Mouse (Mus musculus) intestine, postnatal 0 days (tissue): ENCODE data around the gene Il2rb. TPM values are rescaled to one million over a fixed set of nuclear protein-coding genes. Genes with fewer than 3 reads are reported as not detected.

Experiments used
- ATAC-seq: fragments of 200-750 bp; cut with Nextera tagmentation; 2 replicates; pipeline ENCODE4 v1.8.0; 2017; ENCODE audit warnings: mild to moderate bottlenecking, moderate TSS enrichment, moderate library complexity
- H3K27ac ChIP-seq: fragments of 300-500 bp; sonication (generic); 2 replicates; pipeline ENCODE4 v1.5.1; 2014; ENCODE audit warnings: mild to moderate bottlenecking, low read depth, low read length, moderate library complexity
- H3K27me3 ChIP-seq: fragments of 300-500 bp; sonication (generic); replicated peaks from 2 replicates; pipeline ENCODE4 v1.6.1; 2014; ENCODE audit warnings: low read length, mixed read lengths; ENCODE audit not compliant: control insufficient read depth, insufficient read depth
- H3K36me3 ChIP-seq: fragments of 300-500 bp; sonication (generic); 2 replicates; pipeline ENCODE4 v1.6.1; 2014; ENCODE audit warnings: mild to moderate bottlenecking, moderate library complexity; ENCODE audit not compliant: control insufficient read depth, insufficient read depth
- H3K4me1 ChIP-seq: fragments of 300-500 bp; sonication (generic); replicated peaks from 2 replicates; pipeline ENCODE4 v1.6.1; 2014; ENCODE audit warnings: antibody characterized with exemption, low read length, mixed read lengths; ENCODE audit not compliant: control insufficient read depth, insufficient read depth
- H3K4me2 ChIP-seq: fragments of 300-500 bp; sonication (generic); replicated peaks from 2 replicates; pipeline ENCODE4 v1.6.1; 2014; ENCODE audit warnings: low read depth, mild to moderate bottlenecking, moderate library complexity
- H3K4me3 ChIP-seq: fragments of 300-500 bp; sonication (generic); 2 replicates; pipeline ENCODE4 v1.5.1; 2014; ENCODE audit warnings: low read depth, low read length
- H3K9ac ChIP-seq: fragments of 300-500 bp; sonication (generic); 2 replicates; pipeline ENCODE4 v1.6.1; 2014; ENCODE audit warnings: mild to moderate bottlenecking, low read depth, low read length
- H3K9me3 ChIP-seq: fragments of 300-500 bp; sonication (generic); 2 replicates; pipeline ENCODE4 v1.6.1; 2016; ENCODE audit warnings: mixed run types; ENCODE audit not compliant: control insufficient read depth
- CTCF ChIP-seq: sonication (generic); IDR thresholded peaks from 2 replicates; pipeline ENCODE4 v1.5.1; 2016; ENCODE audit warnings: low read depth, mild to moderate bottlenecking, control low read depth, antibody characterized with exemption, moderate library complexity
- WGBS: fragments of 180-500 bp; shearing (Covaris S2); extraction: QIAGEN DNeasy Blood & Tissue Kit; methylation state at CpG from one replicate; pipeline ENCODE4 v1.1.7; 2014; 5-methylcytosine and 5-hydroxymethylcytosine counted together
- polyA plus RNA-seq: library from polyadenylated mRNA; unstranded; fragments of >200 nt; fragmentation: Nextera tagmentation; extraction: Ambion mirVana; gene quantifications from 2 replicates; pipeline ENCODE4 v1.2.1, GENCODE M21; 2015

Gene Il2rb
- polyA plus RNA-seq, 1 experiment from 2014 or later, result 0.63 TPM

DNA sequence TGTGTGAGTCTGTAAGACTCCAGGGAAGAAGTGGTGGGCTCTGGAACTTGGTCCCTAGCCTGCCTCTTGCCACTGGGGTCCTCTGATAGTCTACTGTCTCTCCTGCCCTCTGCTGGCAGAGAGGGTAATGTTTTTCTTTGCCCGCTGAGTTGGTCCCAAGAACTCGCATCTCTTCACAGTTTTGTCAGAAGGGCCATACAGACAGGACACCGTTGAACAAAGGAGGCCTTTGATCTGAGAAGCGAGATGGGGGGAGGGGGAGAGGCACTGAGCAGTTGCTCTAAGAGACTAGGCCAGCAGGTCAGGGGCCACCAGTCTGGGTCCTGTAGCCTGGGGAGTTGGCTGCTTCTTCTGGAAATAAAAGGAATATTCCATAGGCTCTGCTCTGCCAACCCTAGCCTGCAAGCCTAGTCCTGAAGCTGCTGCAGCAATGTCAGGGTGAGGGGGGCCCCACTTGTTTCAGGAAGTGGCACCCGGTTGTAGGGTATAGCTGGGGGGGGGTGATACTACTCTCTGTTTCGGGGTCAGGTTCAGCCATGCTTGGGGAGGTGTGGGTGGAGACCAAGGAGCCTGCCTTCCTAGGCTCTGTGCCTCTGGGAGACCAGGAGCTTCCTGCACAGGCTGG lies 60.1 kb downstream of the Il2rb start:
- Histone ChIP-seq H3K9me3 (no peaks in the 10 kb centered on the region), H3K4me2 (no peak overlapping the region), H3K27ac (no peak overlapping the region), H3K36me3 (peaks cover 4% of the 10 kb centered on the region; the same call in 1 of the 2 replicates), H3K27me3 (peaks cover 26% of the 10 kb centered on the region), H3K9ac (no peak overlapping the region), H3K4me3 (no peak overlapping the region), H3K4me1 (no peaks in the 10 kb centered on the region; the same call in 1 of the 2 replicates)
- TF ChIP-seq CTCF, result peak; percentile 73
- ATAC-seq, result no peak
- WGBS, result 41% methylated on average over 6 of the region's 6 CpGs

DNA sequence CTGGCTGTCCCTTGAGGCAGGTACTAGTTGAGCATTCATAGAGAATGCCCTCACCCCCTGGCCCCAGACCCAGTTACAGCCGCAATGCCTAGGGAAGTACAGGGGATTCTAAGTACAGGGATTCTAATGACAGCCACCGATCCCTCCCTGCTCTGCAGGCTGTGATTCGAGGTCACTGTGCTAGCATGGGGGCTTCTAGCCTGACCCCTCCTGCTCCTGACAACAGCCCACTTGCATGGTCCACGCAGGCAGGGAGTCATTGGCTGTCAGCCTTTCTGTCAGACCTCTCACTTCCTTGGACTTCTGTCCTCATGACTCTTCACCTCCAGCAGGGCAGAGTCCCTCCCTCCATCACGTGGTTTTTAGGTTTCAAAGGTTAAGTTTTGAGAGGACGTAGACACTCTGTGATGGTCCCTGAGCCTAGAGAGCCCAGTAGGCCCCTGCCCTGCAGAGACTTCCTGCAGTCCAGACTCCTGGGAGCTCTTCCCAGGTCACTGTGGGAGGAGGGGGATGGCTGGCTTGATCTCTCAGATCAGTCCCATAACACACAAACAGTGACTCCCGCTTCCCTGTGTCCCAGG lies 63.4 kb downstream of the Il2rb start:
- Histone ChIP-seq H3K9ac (no peak overlapping the region), H3K4me1 (no peaks in the 10 kb centered on the region), H3K27me3 (peaks cover 39% of the 10 kb centered on the region), H3K36me3 (peaks cover 4% of the 10 kb centered on the region; the same call in 1 of the 2 replicates), H3K27ac (peak overlapping the region; percentile 21; the same call in 1 of the 2 replicates), H3K9me3 (no peaks in the 10 kb centered on the region), H3K4me2 (no peak overlapping the region), H3K4me3 (no peak overlapping the region)
- 66% methylated on average over 7 of the region's 7 CpGs for WGBS
- peak; percentile 75 for ATAC-seq
- TF ChIP-seq CTCF, result no peak

DNA sequence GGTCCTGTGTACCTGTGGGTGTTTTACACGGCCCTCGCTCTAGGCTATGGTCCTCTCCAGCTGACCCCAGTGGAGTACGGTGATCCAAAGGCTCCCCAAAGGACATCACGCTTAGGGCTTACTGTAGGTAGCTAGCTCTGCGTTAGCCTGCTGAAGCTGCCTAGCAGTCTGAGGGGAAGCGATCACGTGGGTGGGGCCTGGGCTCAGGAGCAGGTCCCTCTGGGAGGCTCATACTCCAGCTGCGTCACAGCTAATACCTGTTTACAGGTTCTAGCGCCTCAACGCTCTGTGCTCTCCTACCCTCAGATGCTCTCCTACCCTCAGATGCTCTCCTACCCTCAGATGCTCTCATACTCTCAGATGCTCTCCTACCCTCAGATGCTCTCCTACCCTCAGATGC lies 64.2 kb downstream of the Il2rb start:
- H3K4me1 ChIP-seq, result no peaks in the 10 kb centered on the region
- H3K27me3 ChIP-seq, result peaks cover 35% of the 10 kb centered on the region

DNA sequence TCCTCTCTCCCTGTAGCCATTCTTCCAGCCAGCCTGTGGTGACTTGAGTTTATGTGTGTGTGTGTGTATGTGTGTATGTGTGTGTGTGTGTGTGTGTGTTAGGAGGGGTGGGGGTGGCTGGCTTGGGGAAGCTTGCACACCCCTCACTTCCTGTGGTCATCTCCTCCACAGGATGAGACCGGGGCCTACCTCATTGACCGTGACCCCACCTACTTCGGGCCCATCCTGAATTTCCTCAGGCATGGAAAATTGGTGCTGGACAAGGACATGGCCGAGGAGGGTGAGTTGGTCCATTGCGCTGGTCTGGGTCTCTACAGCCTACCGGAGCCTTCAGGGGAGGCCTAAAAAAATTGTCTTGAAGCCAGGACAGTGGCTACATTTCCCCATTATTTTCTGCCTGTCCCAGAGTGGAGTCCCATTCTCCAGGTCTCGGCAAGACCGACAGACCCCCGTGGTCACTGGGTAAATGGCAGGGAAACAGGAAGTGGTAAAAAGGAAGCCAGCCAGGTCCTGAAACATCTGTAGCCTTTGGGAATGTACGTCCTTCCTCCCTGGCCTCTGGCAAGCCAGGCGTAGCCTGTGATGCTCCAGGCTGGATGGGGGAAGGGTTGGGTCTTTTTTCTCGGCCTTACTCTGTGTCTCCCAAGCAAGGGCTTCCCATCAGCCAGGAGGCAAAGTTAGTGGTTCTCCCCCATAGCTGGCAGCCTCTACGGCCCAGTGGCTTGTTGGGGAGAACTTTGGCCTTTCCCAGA lies 65.0 kb downstream of the Il2rb start:
- no peak for ATAC-seq
- no peaks in the 10 kb centered on the region for H3K4me1 ChIP-seq
- H3K4me3 ChIP-seq, result no peak overlapping the region
- WGBS, result 79% methylated on average over 13 of the region's 13 CpGs
- peaks cover 34% of the 10 kb centered on the region for H3K27me3 ChIP-seq
- peak overlapping the region; percentile 37 for H3K27ac ChIP-seq
- TF ChIP-seq CTCF, result no peak
- H3K9ac ChIP-seq, result no peak overlapping the region
- H3K9me3 ChIP-seq, result no peaks in the 10 kb centered on the region
- peak overlapping the region; percentile 59; the same call in 1 of the 2 replicates for H3K4me2 ChIP-seq
- peaks cover 4% of the 10 kb centered on the region; the same call in 1 of the 2 replicates for H3K36me3 ChIP-seq

More for the DNA sequence above, 64.2 kb downstream of the Il2rb start:
- H3K9ac ChIP-seq, result no peak overlapping the region
- H3K9me3 ChIP-seq, result no peaks in the 10 kb centered on the region
- TF ChIP-seq CTCF, result no peak
- ATAC-seq, result no peak
- 86% methylated on average over 10 of the region's 10 CpGs for WGBS
- no peak overlapping the region for H3K4me3 ChIP-seq
- H3K36me3 ChIP-seq, result peaks cover 4% of the 10 kb centered on the region; the same call in 1 of the 2 replicates
- H3K4me2 ChIP-seq, result no peak overlapping the region
- H3K27ac ChIP-seq, result no peak overlapping the region

Other genes with a start within 250 kb of the Il2rb start
- 0.31 and 0.42 TPM in 2 replicates for gene Csf2rb2, start 189.6 kb downstream of the Il2rb start, polyA plus RNA-seq
- gene Csf2rb, start 169.5 kb downstream of the Il2rb start, polyA plus RNA-seq, result 1.3 and 1.6 TPM in 2 replicates
- gene Tex33, start 99.4 kb downstream of the Il2rb start, polyA plus RNA-seq, result not detected in 2 replicates
- 36.7 and 48.3 TPM in 2 replicates for gene Tst, start 89.4 kb downstream of the Il2rb start, polyA plus RNA-seq
- gene Mpst, start 88.9 kb downstream of the Il2rb start, polyA plus RNA-seq, result 2.8 and 3.2 TPM in 2 replicates
- 18.6 and 20.1 TPM in 2 replicates for gene Kctd17, start 66.7 kb downstream of the Il2rb start, polyA plus RNA-seq
- gene Tmprss6, start 26.6 kb downstream of the Il2rb start, polyA plus RNA-seq, result 0.63 and 0.84 TPM in 2 replicates
- gene C1qtnf6, start 36.1 kb upstream of the Il2rb start, polyA plus RNA-seq, result 14.3 and 16.0 TPM in 2 replicates
- gene Sstr3, start 49.4 kb upstream of the Il2rb start, polyA plus RNA-seq, result 0.05 and 0.10 TPM in 2 replicates
- 9.0 and 9.9 TPM in 2 replicates for gene Rac2, start 77.5 kb upstream of the Il2rb start, polyA plus RNA-seq
- 2.5 and 3.1 TPM in 2 replicates for gene Cyth4, start 101.8 kb upstream of the Il2rb start, polyA plus RNA-seq
- 0.10 and 0.17 TPM in 2 replicates for gene Elfn2, start 223.5 kb upstream of the Il2rb start, polyA plus RNA-seq